Mouse (Mus musculus) layer of hippocampus, adult 2 months (tissue): Measurements from ENCODE around the gene Arcn1. TPM values are rescaled to one million over a fixed set of nuclear protein-coding genes. Genes with fewer than 3 reads are reported as not detected.

Experiments used
- DNase-seq, 2 experiments: peaks; one replicate each; pipeline ENCODE4 v3.0.0; 2022; ENCODE audit warnings: low spot score in 2 of 2
- H3K27ac ChIP-seq: fragments of 200-600 bp; 2 replicates; pipeline ENCODE4 v1.8.1; 2022
- H3K4me3 ChIP-seq: fragments of 200-600 bp; 2 replicates; pipeline ENCODE4 v1.8.1; 2022; ENCODE audit warnings: mild to moderate bottlenecking
- CTCF ChIP-seq: fragments of 200-600 bp; conservative IDR thresholded peaks from 2 replicates; pipeline ENCODE4 v1.8.1; 2022; ENCODE audit warnings: antibody characterized with exemption, mild to moderate bottlenecking, moderate library complexity
- long read RNA-seq, 2 experiments: library from polyadenylated mRNA; stranded (forward); transcript quantifications; one replicate each; pipeline ENCODE4 v2.0.0; 2021; ENCODE audit warnings: borderline mapping rate in 2 of 2
- total RNA-seq, 2 experiments: library from RNA; stranded (reverse); gene quantifications; 2 replicates each; pipeline ENCODE4 v1.2.3; 2021

Gene Arcn1
- 100 to 1,000 TPM in 1 of 2 experiments, 10 to 100 TPM in 1; 100.0 to 103 TPM for total RNA-seq
- long read RNA-seq, experiment 1, full-length matches to known transcripts, result 66 of 75 reads
- long read RNA-seq, experiment 1, partial matches to known transcripts, result 9 of 75 reads
- long read RNA-seq, experiment 1, other reads (novel, unspliced or antisense), result 0 of 75 reads
- long read RNA-seq, experiment 2, full-length matches to known transcripts, result 99 of 109 reads
- long read RNA-seq, experiment 2, partial matches to known transcripts, result 4 of 109 reads
- long read RNA-seq, experiment 2, other reads (novel, unspliced or antisense), result 6 of 109 reads

- TF ChIP-seq CTCF, result no peak
- H3K4me3 ChIP-seq, result peak within 1 kb of the TSS; percentile 94
- DNase-seq, result peak; percentile 73 to 76
- peak within 1 kb of the TSS; percentile 95 for H3K27ac ChIP-seq
Observed at GRCm38 (mm10) chr9:44767101-44768028, at the start of gene Arcn1, which contains the start of gene Ift46. TSS of gene Arcn1 (minus strand) at chr9:44767845. TSS of gene Ift46 (plus strand) at chr9:44767908.

GRCm38 (mm10) chr9:44814179-44814578, 46.5 kb upstream of the Arcn1 start:
- no peak for TF ChIP-seq CTCF
- no peak for DNase-seq
- H3K27ac ChIP-seq, result 0 out of 2 replicates have a peak overlapping the region, but pooled peaks have one; percentile 18
- no peak overlapping the region for H3K4me3 ChIP-seq

GRCm38 (mm10) chr9:44810316-44810715, 42.7 kb upstream of the Arcn1 start:
- Histone ChIP-seq H3K4me3 (no peak overlapping the region), H3K27ac (peak overlapping the region; percentile 14)
- TF ChIP-seq CTCF, result no peak
- no peak for DNase-seq

- no peak for TF ChIP-seq CTCF
- DNase-seq, result no peak
- H3K27ac ChIP-seq, result no peak overlapping the region
- H3K4me3 ChIP-seq, result no peak overlapping the region
Observed at GRCm38 (mm10) chr9:44807778-44808177, 40.1 kb upstream of the Arcn1 start.

- no peak overlapping the region for H3K4me3 ChIP-seq
- no peak for DNase-seq
- no peak for TF ChIP-seq CTCF
- H3K27ac ChIP-seq, result no peak overlapping the region
Observed at GRCm38 (mm10) chr9:44807141-44807540, 39.5 kb upstream of the Arcn1 start.

- no peak for TF ChIP-seq CTCF
- no peak overlapping the region for H3K27ac ChIP-seq
- no peak for DNase-seq
- no peak overlapping the region for H3K4me3 ChIP-seq
Observed at GRCm38 (mm10) chr9:44805536-44805935, 37.9 kb upstream of the Arcn1 start.

- no peak for TF ChIP-seq CTCF
- Histone ChIP-seq H3K27ac (no peak overlapping the region), H3K4me3 (no peak overlapping the region)
- DNase-seq, result no peak
Observed at GRCm38 (mm10) chr9:44804678-44805077, 37.0 kb upstream of the Arcn1 start.

GRCm38 (mm10) chr9:44802808-44803450, 35.3 kb upstream of the Arcn1 start, which contains the start of gene Ttc36:
TSS of gene Ttc36 (minus strand) at chr9:44803072.
- TF ChIP-seq CTCF, result no peak
- Histone ChIP-seq H3K4me3 (no peak within 1 kb of the TSS), H3K27ac (no peak within 1 kb of the TSS)
- no peak for DNase-seq

GRCm38 (mm10) chr9:44801669-44802068, 34.0 kb upstream of the Arcn1 start:
- Histone ChIP-seq H3K4me3 (no peak overlapping the region), H3K27ac (no peak overlapping the region)
- no peak for TF ChIP-seq CTCF
- DNase-seq, result no peak

- TF ChIP-seq CTCF, result no peak
- H3K4me3 ChIP-seq, result peak overlapping the region; percentile 80
- DNase-seq, result no peak
- peak overlapping the region; percentile 79 for H3K27ac ChIP-seq
Observed at GRCm38 (mm10) chr9:44799958-44800324, 32.3 kb upstream of the Arcn1 start.

GRCm38 (mm10) chr9:44799102-44799957, 31.7 kb upstream of the Arcn1 start, which contains the start of gene Tmem25:
TSS of gene Tmem25 (minus strand) at chr9:44799307.
- no peak for TF ChIP-seq CTCF

GRCm38 (mm10) chr9:44798298-44798697, 30.7 kb upstream of the Arcn1 start:
- Histone ChIP-seq H3K4me3 (peak overlapping the region; percentile 80), H3K27ac (peak overlapping the region; percentile 79)
- TF ChIP-seq CTCF, result no peak
- no peak for DNase-seq

More at GRCm38 (mm10) chr9:44799102-44799957, 31.7 kb upstream of the Arcn1 start, which contains the start of gene Tmem25:
- H3K27ac ChIP-seq, result peak within 1 kb of the TSS; percentile 79
- DNase-seq, result peak; percentile 87 to 92
- H3K4me3 ChIP-seq, result peak within 1 kb of the TSS; percentile 80
